Mouse (Mus musculus): ENCODE measurements at regions not wholly inside any gene's neighbourhood (a gene's known extent, or its start where the extent isn't known, plus 50 kb on each side); places are given as distances from the start of the nearest gene placed in this dataset.
"Not testable (repeated sequence)": the region's sequence is repeated elsewhere in the genome, so short reads cannot be mapped to it uniquely, and the experiment has no call there.

DNA sequence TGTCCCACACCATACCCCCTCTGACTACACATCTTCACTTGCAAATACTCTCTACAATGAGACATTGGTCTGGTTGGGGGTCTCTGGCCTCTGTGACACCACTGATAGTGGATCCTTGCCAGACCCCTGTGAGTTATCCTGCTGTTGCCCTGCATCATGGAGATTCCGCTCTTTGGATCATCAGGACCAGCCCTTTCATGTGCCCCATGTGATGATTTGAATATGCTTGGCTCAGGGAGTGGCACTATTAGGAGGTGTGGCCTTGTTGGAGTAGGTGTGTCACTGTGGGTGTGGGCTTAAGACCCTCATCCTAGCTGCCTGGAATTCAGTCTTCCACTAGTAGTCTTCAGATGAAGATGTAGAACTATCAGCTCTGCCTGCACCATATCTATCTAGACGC is 141.7 kb downstream of the Rbm43 start:
- TF ChIP-seq POLR2AphosphoS2 (IDR thresholded peaks at IDR 0.05; ENCODE audit: insufficient read length, low read depth); MAX (IDR thresholded peaks at IDR 0.05; ENCODE audit: low read depth): not testable (repeated sequence)
